21 mouse cellular contexts compared by ENCODE assay signal in the genomic region with DNA sequence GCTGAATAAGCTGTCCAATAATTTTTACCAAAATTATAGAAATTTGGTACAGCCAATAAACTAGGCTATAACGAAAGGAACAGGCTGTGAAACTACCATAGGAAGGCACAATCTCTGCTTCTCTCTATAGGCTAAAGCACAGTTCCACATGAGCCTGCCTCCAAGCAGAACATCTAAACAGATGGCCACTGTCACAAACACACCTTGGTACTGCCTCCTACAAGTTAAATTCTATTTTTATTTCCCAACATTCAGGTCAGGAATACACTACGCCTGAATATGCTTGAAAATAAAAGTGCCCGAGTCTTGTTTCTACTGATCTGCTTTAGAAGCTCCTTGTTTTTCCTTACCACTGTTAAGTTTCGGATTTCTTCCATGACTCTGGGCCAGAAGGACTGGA. TPM values are rescaled to one million over a fixed set of nuclear protein-coding genes. Genes with fewer than 3 reads are reported as not detected.
DNase-seq lines count a peak whose midpoint lies in the region; ATAC-seq and TF ChIP-seq lines count a peak whose summit lies in the region.
"Had no signal": no experiment of that assay in that cellular context is flagged by ENCODE, and none has a peak within 500 bp of the region (broad histone marks: within the 10 kb centered on the region; RNA-seq: fewer than 3 reads in every experiment).

No protein-coding gene starts in this region.

- 92% methylated on average over 4 of the region's 4 CpGs for WGBS in kidney, embryonic 16.5 days

- intact Hi-C loops in left cerebral cortex, adult 2 months (cut with DNase I), result loop anchor here (2.0 kb wide), 1 partner anchor 69 kb away; no protein-coding TSS in a partner anchor
- intact Hi-C loops in left cerebral cortex, postnatal 36 days (cut with DNase I), result no loop called here

- H3K27ac ChIP-seq in left cerebral cortex, adult 2 months, result peak overlapping the region; percentile 50; the same call in 1 of the 2 replicates
- no peak overlapping the region for H3K27ac ChIP-seq in kidney, embryonic 16.5 days (ENCODE audit: low read length)
- H3K27ac ChIP-seq: embryonic facial prominence, embryonic 10.5 days; forebrain, embryonic 13.5 days; hindbrain, embryonic 10.5 days; hindbrain, embryonic 14.5 days had no signal

- H3K4me1 ChIP-seq in kidney, embryonic 16.5 days (ENCODE audit: insufficient read depth, low read length), result no peaks in the 10 kb centered on the region
- H3K4me1 ChIP-seq: embryonic facial prominence, embryonic 10.5 days had no signal

- TF ChIP-seq CTCF in left cerebral cortex, adult 2 months (IDR thresholded peaks at IDR 0.05), result no peak

- H3K4me2 ChIP-seq in kidney, embryonic 16.5 days (replicated peaks; ENCODE audit: low read depth, low read length), result no peak overlapping the region
- H3K4me2 ChIP-seq: forebrain, embryonic 13.5 days; heart, embryonic 12.5 days; hindbrain, embryonic 14.5 days had no signal

- no peaks in the 10 kb centered on the region for H3K27me3 ChIP-seq in kidney, embryonic 16.5 days (ENCODE audit: insufficient read depth, low read length)
- H3K27me3 ChIP-seq: forebrain, embryonic 13.5 days; heart, embryonic 12.5 days; Patski had no signal

- no peak for ATAC-seq in kidney, embryonic 16.5 days (ENCODE audit: low FRiP score, low TSS enrichment)
- ATAC-seq in megakaryocyte-erythroid progenitor cell, adult 5-6 weeks (replicated peaks; ENCODE audit: low FRiP score, low TSS enrichment, poor library complexity, severe bottlenecking), result no peak
- ATAC-seq: activated CD4-positive, CD25-positive, alpha-beta regulatory T cell, adult 4 months; forebrain, embryonic 13.5 days; forebrain, postnatal 0 days; intestine, embryonic 16.5 days; Patski had no signal

- no peaks in the 10 kb centered on the region for H3K9me3 ChIP-seq in kidney, embryonic 16.5 days (ENCODE audit: low read length)
- H3K9me3 ChIP-seq: embryonic facial prominence, embryonic 10.5 days; forebrain, embryonic 13.5 days; heart, embryonic 12.5 days; hindbrain, embryonic 10.5 days had no signal

- H3K4me3 ChIP-seq in left cerebral cortex, adult 2 months, result no peak overlapping the region
- H3K4me3 ChIP-seq in kidney, embryonic 16.5 days (ENCODE audit: low read length), result no peak overlapping the region
- H3K4me3 ChIP-seq: embryonic facial prominence, embryonic 10.5 days; forebrain, embryonic 13.5 days; heart, embryonic 12.5 days; hindbrain, embryonic 10.5 days had no signal

- no peak overlapping the region for H3K9ac ChIP-seq in kidney, embryonic 16.5 days (replicated peaks; ENCODE audit: low read length)
- H3K9ac ChIP-seq: forebrain, embryonic 13.5 days; forebrain, postnatal 0 days; heart, embryonic 12.5 days; hindbrain, embryonic 14.5 days had no signal

- peaks cover 54% of the 10 kb centered on the region for H3K36me3 ChIP-seq in kidney, embryonic 16.5 days (ENCODE audit: insufficient read depth, low read length)

- peak; percentile 17 for DNase-seq in cerebellum, adult 11 months
- no peak for DNase-seq in cerebellum, postnatal 4 days (ENCODE audit: low spot score in 2 of 2)
- no peak for DNase-seq in left cerebral cortex, adult 2 months (ENCODE audit: extremely low spot score in 1 of 2, low spot score in 2 of 2)
- DNase-seq in left cerebral cortex, postnatal 36 days (ENCODE audit: low spot score in 2 of 2), result no peak
- DNase-seq in cerebellum, adult 9-10 months, result peak; percentile 76
- DNase-seq in telencephalon, adult 2 months (ENCODE audit: low read depth, low spot score), result peak; percentile 52
- DNase-seq: adrenal gland, postnatal 25 days; forebrain, postnatal 0 days; gastrocnemius, postnatal 14 days; kidney, adult 2 months had no signal

RNA-seq across cellular contexts. Expression of a gene that starts 41.3 kb away (rescaled TPM):
- total RNA-seq in left cerebral cortex, adult 2 months (2021), result 10 to 100 TPM; 49.9 to 53.7 TPM
- 10 to 100 TPM; 40.7 to 48.4 TPM for total RNA-seq in left cerebral cortex, postnatal 36 days (2021)
- 123 and 133 TPM in 2 replicates for polyA plus RNA-seq in kidney, embryonic 16.5 days (2015; fragmentation: Nextera tagmentation; extraction: Ambion mirVana)
- total RNA-seq in megakaryocyte-erythroid progenitor cell, adult 5-6 weeks (2014; fragmentation: Nextera tagmentation), result 66.1 and 69.9 TPM in 2 replicates
- total RNA-seq in megakaryocyte-erythroid progenitor cell, adult 5-6 weeks (2017), result 39.0 and 74.5 TPM in 2 replicates

RNA-seq across cellular contexts. Expression of a gene that starts 41.6 kb away (rescaled TPM):
- 1 to 10 TPM; 6.9 to 7.5 TPM for total RNA-seq in left cerebral cortex, adult 2 months (2021)
- total RNA-seq in left cerebral cortex, postnatal 36 days (2021), result 1 to 10 TPM; 6.5 to 7.7 TPM
- 0.85 and 1.7 TPM in 2 replicates for polyA plus RNA-seq in kidney, embryonic 16.5 days (2015; fragmentation: Nextera tagmentation; extraction: Ambion mirVana)
- not detected in 2 replicates for total RNA-seq in megakaryocyte-erythroid progenitor cell, adult 5-6 weeks (2014; fragmentation: Nextera tagmentation)
- not detected in 2 replicates for total RNA-seq in megakaryocyte-erythroid progenitor cell, adult 5-6 weeks (2017)
- total RNA-seq: MEL had no signal
- polyA plus RNA-seq: activated CD4-positive, CD25-positive, alpha-beta regulatory T cell, adult 4 months had no signal

Comparison
In these comparisons a context has a peak if more than half of its experiments do, and no peak if none do; other contexts are left out.
1. DNase-seq: peak in cerebellum, adult 11 months (single experiment), cerebellum, adult 9-10 months (single experiment) and telencephalon, adult 2 months (single experiment); none in cerebellum, postnatal 4 days (0 of 2), left cerebral cortex, adult 2 months (0 of 2) and left cerebral cortex, postnatal 36 days (0 of 2).
2. RNA of a gene that starts 41.6 kb away (total RNA-seq): 6.5 to 7.7 TPM in left cerebral cortex, postnatal 36 days and 6.9 to 7.5 TPM in left cerebral cortex, adult 2 months; not detected in megakaryocyte-erythroid progenitor cell, adult 5-6 weeks; every median in the first group is over 4 times any median in the second.